ENCODE assay signal across 21 mouse cellular contexts in the genomic region with DNA sequence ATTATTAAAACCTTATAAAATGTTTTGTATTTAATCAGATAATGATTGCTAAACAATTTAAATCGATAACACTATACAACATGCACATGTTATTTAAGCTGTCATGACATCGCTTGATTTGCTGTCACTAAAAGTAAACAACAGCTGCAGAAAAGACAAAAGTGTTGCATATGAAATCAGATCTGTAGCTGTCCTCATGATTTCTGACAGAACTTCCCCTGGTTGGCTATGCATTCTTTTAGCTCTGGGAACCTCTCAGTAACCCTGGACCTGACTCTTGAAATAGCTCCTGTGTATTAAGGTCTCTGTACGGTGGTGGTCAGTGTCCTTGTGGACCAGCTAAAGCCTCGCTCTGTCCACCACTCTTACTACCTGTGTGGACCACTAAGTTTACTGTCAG. TPM values are rescaled to one million over a fixed set of nuclear protein-coding genes. Genes with fewer than 3 reads are reported as not detected.
"Had no signal": no experiment of that assay in that cellular context is flagged by ENCODE, and none has a peak within 500 bp of the region (broad histone marks: within the 10 kb centered on the region; RNA-seq: fewer than 3 reads in every experiment).

No protein-coding gene starts in this region.

- H3K27me3 ChIP-seq: kidney, embryonic 15.5 days; limb, embryonic 12.5 days; limb, embryonic 15.5 days; lung, embryonic 15.5 days had no signal

- H3K9ac ChIP-seq: kidney, embryonic 15.5 days; limb, embryonic 12.5 days; limb, embryonic 15.5 days; liver, embryonic 14.5 days; liver, postnatal 0 days; lung, embryonic 15.5 days had no signal

- H3K36me3 ChIP-seq: kidney, embryonic 15.5 days; limb, embryonic 12.5 days; limb, embryonic 15.5 days; lung, embryonic 15.5 days had no signal

- H3K4me2 ChIP-seq: kidney, embryonic 15.5 days; limb, embryonic 12.5 days; limb, embryonic 15.5 days; liver, embryonic 11.5 days; lung, embryonic 15.5 days; midbrain, embryonic 11.5 days had no signal

- H3K4me3 ChIP-seq: kidney, embryonic 15.5 days; left cerebral cortex, adult 2 months; limb, embryonic 12.5 days; limb, embryonic 15.5 days; lung, embryonic 15.5 days had no signal

- H3K9me3 ChIP-seq: kidney, embryonic 15.5 days; limb, embryonic 12.5 days; limb, embryonic 15.5 days; lung, embryonic 15.5 days had no signal

- H3K27ac ChIP-seq: kidney, embryonic 15.5 days; left cerebral cortex, adult 2 months; limb, embryonic 12.5 days; limb, embryonic 15.5 days; liver, embryonic 14.5 days; lung, embryonic 15.5 days; stomach, postnatal 0 days had no signal

- DNase-seq: kidney, postnatal 10 days; kidney, postnatal 36 days; layer of hippocampus, postnatal 36 days; liver, postnatal 0 days; lung, postnatal 4 days; right cerebral cortex, postnatal 14 days; right cerebral cortex, postnatal 4 days; thymus, adult 2 months; thymus, postnatal 14 days had no signal

- ATAC-seq: liver, postnatal 0 days had no signal

- H3K4me1 ChIP-seq: kidney, embryonic 15.5 days; limb, embryonic 12.5 days; limb, embryonic 15.5 days had no signal

RNA-seq across cellular contexts. Expression of a gene that starts 30.7 kb away (rescaled TPM):
- polyA plus RNA-seq: limb, embryonic 12.5 days; limb, embryonic 15.5 days; liver, embryonic 11.5 days; liver, embryonic 14.5 days; liver, postnatal 0 days; midbrain, embryonic 11.5 days; midbrain, embryonic 14.5 days; midbrain, postnatal 0 days; neural tube, embryonic 14.5 days had no signal
